Mouse (Mus musculus): Measurements from ENCODE around the gene Fam185a.

Fam185a gene

DNA sequence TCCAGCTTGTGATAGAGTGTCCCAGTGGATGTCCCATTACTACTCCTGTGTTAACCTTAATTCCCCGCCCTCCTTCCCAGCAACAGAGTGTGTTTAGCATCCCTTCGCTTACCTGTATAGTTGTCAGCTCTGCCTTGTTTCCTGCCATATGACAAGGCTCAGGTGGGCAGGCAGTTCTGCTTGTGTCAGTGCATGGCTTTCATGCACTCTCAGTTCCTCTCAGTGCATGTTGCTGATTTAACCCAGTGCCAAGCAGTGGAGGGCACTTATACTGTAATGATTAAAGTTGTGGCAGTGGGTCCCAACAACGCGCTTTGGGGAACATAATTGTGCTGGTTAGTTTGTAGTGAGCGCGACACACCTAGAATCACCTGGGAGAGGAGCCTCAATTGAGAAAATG, 1.9 kb downstream of the Fam185a start:
- no peak for DNase-seq (ENCODE audit: low spot score in 2 of 2)

DNA sequence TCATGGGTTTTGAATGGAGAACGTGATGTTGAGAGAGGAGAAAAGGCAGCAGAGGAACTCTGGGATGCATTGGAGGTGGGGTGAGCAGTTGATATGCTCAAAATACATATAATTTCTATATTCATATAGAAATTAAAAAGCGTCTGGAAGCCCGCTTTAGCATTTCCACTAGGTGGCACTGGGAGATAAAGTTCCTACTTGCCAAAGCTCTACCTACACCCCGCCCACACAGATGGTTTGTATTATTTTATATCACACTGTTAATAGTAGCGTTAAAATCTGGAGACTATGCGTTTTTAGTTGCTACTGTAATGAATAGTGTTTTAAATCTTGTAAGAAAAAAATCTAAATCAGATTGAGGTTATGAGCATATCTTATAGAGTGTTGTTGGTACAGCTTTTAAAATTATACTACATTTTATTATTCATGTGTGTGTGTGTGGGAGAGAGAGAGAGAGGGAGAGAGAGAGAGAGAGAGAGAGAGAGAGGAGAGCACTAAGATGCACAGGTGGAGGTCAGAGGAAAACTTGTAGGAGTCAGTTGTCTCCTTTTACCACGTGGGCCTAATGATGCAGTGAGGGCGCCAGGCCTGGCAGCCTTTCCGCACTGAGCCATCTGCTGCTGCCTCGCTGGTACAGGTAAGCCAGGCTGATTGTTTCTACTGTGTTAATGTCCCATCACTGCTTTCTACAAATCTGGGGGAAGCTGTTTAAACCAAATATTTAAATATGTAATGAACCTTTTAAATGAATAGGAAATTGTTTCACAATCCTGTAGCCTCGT, 9.6 kb downstream of the Fam185a start:
- no peak for DNase-seq (ENCODE audit: low spot score in 2 of 2)

DNA sequence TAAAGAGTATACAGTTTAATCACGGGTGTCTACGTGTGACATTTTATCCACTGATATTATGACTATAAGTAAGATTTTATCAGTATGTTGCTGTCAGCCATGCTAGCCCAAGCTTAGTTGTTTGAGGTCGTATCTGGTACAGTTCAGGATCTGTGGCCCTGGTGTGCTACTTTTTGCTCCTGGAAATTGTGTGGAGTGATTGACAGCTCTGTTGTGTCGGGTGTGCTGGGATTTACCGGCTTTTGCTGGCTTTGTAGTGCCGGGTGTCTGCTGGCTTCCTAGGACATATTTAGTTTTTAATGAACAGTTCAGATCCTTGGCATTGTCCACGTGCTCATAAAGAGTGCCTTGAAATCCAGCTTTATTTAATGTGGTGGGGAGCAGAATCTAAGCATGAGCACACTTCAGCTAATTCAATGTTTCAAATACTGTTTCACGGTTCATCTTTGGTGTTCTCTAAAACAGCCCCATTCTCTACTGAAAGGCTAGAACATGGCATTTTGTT, 11.8 kb downstream of the Fam185a start:
- DNase-seq (ENCODE audit: low spot score in 2 of 2) = no peak

DNA sequence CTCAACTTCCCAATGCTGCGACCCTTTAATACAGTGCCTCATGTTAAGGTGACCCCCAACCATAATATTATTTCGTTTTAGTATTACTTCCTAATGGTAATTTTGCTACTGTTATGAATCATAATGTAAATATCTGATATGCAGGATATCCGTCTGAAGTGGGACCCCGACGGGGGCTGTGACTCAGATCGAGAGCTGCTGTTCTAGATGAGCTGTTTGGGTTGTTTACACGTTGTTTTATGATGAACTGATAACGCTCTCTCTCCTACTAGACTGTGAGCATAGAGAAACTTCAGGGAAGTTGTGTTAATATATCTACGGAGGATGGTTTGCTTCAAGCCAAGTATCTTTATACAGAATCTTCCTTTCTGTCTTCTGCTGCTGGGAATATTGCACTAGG, 13.7 kb downstream of the Fam185a start:
- DNase-seq (ENCODE audit: low spot score in 2 of 2) = no peak

DNA sequence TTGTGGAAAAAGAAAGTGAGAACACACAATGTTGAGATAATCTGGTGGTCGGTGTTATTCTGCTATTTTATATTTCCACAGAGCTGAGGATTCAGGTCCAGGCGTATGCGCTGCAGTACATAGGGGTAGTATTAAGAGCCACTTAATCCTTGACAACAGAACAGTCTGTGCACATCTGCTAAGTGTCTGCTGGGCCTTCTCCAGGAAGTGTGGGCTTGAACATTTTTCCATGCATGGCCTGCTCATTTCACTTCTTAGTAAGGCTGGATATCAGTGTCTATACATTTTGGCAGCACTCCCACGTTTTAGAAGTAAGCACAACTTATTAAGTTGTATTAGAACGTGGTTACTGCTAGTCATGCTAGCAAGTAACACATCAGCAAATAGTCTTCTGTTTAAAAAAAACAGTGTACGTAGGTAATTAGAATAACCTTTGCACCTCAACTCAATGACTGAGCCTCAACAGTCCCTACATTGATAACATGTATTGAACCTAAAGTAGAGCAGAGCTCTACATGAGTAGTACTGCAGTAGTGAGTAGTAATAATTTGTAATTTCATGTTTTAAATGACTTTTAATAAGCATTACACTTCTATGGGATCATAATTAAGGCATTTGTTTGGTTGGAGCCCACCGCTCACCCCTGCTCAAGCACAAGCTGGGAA, 14.8 kb downstream of the Fam185a start:
- no peak for DNase-seq (ENCODE audit: low spot score in 2 of 2)

DNA sequence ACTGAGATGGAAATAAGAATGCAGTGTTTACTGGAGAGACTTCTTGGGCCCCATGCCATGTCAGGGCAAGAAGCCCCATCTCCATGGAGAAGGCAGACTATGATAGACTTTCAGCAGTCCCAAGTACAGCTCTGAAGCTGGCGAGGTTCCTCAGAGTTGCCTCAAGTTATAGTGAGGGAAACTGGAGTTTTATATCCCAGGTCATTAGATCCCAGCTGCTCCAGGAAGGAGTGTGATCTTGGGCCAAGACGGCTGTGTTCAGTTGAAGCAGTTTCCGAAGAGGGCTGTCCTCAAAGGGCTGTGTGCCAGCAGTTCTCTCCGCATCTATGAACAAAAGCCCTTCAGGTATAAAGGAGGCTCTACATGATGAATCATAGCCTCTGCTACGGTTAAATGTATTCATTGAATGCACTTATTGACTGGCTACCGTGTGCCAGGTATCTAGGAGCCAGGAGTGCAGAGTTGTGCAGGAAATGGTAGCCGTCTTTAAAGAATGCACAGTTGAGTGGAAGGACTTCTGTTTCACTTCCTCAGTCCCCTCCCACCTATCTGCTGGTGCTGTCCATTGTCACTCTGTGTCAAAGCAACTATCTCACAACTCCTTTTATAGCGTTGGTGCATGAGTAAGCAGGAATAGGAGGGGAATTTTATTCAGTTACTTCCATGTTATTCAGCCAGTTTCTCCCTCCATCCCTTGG, 16.2 kb downstream of the Fam185a start:
- no peak for DNase-seq (ENCODE audit: low spot score in 2 of 2)

DNA sequence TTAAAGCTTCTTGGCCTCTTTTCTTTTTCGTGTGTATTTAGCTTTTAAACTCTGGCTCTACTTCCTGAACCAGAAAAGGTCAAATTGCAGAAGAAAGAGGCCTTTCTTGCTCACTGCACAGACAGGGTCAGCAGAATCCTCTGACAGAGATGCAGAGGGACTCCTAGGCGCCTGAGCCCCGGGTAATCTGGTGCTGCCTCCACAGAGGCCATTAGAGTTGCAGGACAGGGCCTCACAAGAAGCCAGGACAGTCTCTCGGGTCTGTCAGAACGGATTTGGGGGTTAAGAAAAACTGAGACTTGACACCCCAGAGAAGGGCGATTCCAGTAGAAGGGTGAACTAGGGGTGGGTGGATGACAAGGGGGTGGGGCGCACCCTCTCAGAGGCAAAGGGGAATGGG, 42.6 kb downstream of the Fam185a start:
- DNase-seq (ENCODE audit: low spot score in 2 of 2) = no peak

DNA sequence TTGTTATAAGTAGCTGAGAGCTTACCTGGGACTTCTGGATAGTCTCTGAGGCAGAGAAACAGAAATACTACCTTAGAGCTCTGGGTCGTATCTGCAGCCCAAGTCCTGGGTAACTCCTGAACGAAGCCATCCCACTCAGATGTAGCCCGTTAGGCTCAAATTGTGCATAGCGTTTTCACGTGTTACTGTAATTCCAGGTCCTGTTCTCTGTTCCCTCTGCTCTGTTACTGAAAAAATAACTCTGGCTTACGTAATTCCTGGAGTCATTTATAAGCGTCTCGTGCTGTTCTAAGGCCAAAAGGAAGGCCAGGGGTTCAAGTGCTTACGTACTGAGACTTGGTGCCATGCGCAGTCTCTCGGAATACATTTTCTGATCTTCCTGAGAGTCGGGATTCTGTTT, 43.3 kb downstream of the Fam185a start:
- DNase-seq (ENCODE audit: low spot score in 2 of 2) = no peak

DNA sequence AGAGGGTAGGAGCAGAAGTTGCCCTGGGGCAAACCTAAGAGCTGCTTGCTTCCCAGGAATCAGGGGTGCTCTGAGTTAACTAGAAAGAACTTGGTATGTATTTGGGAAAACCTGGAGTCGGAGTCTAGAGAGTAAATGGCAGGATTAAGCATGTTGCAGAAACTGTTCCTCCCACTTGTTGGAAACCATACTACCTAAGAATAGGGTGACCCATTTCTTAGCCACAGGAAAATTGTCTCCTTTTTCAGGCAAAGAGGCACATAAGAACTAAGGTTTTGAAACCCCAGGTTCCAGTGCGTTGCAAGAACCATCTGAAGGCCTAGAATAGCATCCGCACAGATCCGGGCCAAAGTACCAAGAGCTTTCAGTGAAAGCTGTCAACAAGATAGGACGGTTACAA, 53.7 kb downstream of the Fam185a start:
- no peak for DNase-seq (ENCODE audit: low spot score in 2 of 2)

DNA sequence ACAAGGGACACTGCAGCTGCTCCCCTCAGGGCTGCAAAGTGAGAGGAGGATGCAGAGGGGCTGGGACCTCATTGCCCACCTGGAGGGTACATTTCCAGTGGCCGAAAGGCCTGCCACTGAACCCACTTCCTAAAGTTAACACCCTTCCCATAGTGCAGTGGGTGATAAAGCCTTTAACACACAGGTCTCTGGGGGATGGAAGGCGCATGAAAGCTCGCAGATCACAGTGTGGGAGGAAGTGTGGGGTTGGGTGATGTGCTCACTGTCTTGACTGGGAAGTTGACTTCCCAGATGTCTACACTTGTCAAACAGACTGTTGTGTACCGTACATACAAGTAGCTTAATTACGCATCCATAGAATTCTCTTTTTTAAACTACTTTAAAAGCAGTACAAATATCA, 55.0 kb downstream of the Fam185a start:
- no peak for DNase-seq (ENCODE audit: low spot score in 2 of 2)

DNA sequence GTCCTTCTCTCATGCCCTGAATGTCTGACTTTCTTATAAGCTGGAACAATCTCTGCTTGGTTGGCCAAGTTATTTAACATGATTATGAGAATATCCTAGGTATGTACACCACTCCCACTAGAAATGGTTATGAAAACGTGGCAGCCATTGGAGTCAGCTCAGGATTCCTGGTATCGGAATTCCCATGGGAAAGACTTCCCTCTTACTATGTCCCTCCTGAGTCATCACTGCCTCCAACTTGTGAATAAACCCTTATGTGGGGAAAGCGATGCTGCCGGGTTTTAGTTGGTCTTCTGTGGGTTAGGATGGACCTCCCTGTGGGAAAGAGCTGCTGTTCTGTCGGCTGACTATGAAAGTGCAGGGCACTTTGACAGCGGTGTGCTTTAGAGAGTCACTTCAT, 56.8 kb downstream of the Fam185a start:
- no peak for DNase-seq (ENCODE audit: low spot score in 2 of 2)

DNA sequence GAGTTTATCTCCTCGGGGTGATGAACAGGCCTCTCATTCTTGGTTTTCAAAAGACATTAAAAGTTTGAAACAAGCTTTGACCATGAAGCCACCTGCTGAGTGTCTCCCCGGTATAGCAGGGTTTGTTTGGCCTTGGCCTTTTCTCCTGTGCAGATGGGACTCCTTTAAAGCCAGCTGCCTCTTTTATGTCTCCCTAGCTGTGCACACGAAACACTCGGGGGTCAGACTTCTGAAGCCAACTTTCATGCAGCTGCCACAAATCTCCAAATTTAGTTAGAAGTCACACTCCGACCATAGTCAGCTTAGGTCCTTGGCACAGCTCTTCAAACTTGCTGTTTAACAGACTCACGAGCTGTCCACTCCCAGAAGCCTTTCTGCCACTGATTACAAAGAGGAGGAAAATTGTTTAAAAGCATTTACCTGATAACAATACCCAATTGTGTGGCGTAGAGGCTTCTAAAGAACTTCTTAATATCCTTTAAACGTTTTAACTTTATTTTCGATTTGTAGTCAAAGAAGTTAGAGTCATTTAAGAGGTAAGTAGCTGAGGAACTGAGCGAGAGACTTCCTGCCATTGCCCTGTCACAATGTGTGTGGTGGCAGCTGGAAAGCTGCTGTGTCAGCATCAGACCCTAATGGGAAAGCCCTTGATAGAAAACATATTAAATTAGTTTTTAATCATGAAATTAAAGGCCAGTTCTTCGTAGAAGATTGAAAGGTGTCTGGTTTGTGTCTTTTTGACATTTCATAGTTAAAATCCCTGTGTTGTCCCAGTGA, 57.9 kb downstream of the Fam185a start:
- DNase-seq (ENCODE audit: low spot score in 2 of 2) = no peak

DNA sequence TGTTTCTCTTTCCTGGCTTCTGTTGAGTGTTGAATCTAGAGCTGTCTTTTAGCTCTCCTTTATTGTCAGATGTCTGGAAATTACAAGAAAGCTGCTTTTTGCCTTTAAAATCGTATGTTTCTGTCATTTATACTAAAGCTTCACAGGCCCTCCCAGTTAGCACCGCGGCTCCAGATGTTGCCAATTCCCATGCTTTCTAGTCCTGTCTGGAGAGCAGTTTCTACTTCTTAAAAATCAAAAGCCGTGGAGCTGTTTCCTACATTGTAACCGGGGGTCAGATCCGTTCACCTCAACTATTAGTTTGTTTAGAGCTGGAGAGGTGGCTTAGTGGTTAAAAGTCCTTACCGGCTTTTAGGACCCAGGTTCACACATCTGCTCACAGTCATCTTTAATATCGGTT, 58.5 kb downstream of the Fam185a start:
- no peak for DNase-seq (ENCODE audit: low spot score in 2 of 2)

DNA sequence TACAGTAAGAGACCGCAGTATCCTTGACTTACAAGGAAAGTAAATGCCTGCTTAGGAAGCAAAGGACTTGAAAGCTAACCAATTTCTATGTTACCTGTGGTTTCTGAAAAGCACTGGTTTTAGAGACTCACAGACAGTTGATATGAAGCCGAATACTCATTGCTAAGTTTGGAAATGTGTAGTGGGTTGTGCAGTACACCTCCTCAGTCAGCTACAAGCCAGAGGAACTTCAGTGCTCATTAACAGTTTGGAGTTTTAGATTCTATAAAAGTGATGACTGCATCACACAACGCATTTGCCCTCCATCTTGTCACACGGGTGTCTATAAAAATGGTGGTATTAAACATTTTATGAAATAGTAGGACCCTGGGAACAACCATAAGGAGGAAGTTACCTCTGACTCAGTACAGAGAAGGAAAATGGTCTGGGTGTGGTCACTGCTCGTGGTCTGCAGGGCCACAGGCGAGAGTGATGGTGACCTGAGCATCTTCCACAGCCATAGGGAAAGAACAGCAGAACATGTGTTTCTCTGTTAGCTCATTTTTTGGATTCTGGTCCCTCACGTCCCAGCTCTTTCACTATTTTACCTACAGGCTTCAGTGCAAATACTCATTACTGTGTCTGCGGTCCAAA, 60.6 kb downstream of the Fam185a start:
- DNase-seq (ENCODE audit: low spot score in 2 of 2) = no peak

DNA sequence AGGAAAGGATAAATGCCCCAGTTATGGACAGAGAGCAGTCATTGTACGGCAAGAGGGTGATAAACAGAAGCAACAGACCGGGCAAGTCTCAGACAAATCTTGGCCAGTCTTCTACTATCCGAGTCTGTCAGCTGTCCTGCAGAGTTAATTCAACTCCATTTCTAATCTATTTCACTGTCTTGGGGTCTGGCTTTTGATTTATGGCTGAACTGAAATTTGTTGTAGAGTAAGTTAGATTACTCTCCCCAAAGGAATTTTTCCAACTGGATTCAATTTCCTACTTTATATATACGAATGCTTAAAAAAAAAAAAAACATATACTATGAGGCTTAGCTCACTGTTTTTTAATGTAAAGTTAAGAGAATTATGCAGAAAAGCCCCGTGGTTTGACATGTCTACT, 62.0 kb downstream of the Fam185a start:
- DNase-seq (ENCODE audit: low spot score in 2 of 2) = no peak

DNA sequence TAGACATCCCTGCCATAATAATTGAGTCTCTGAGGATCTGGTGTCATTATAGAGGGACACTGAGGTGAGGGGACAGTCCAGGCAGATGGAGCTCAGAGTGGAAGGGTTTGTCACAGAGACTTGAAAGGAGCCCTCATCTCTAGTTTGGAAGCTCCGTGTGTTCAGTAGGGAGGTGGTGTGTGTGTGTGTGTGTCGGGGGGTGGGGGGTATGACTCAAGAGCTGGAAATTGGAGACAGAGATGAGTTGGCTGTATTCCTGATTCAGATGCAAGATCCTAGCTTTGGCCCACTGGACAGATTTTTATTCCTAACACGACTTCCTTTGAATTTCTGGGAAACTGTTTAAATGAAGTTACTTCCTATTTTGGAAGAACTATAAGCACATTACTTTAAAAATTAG, 62.5 kb downstream of the Fam185a start:
- DNase-seq (ENCODE audit: low spot score in 2 of 2) = no peak

DNA sequence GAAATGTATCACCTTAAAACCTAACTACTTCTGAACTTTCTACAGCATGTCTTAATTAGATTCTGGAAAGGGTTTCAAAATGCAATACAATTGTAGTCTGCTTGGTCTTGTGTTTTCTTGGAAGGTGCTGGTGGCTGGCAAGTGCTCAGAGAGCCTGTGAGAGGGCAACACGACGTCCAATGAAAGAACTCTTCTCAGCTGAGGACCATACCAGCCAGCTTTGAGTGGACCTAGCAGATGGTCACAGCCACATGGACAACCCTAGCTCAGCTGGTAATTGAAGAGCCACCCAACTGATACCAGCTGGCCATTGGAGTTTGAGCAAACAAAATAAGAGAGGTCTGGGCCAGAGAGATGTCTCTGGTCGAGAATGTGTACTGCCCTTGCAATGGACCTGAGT, 63.0 kb downstream of the Fam185a start:
- no peak for DNase-seq (ENCODE audit: low spot score in 2 of 2)

DNA sequence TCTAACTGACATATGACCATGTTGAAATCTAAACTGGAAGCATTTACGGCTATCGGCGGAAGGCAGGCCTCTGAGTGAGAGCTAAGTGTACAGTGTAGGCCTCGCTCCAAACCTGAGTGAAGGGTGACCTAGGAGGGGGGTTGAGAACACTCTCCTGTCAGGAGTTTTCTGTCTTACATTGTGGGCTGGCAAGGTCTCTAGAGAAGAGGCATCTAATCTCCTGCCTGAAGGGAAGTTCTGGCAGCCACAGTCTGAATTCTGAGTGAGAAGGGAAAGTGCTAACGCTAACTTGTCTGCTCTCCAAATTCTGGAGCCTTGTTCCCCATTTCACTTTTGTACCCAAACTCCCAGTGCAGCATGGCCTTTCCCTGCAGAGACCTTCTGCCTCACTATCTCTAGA, 63.7 kb downstream of the Fam185a start:
- no peak for DNase-seq (ENCODE audit: low spot score in 2 of 2)

DNA sequence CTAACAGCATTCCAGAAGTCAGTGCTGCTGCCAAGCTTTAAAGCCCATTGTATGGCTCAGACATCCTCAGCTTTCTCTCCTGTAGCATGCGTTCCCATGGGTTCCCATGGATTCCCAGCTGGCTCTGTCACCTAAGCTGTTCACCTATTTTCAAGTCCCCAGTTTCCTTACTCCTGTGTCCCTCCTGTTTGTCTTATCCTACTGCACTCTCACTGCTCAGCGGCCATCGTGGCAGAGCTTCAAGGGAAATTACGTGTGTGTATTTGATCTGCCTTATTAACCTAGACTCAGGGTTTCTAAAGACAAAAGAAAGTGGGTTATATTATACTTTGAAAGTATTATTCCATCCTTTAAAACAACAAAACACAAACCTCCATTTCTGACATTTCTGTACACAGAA, 64.4 kb downstream of the Fam185a start:
- no peak for DNase-seq (ENCODE audit: low spot score in 2 of 2)

DNA sequence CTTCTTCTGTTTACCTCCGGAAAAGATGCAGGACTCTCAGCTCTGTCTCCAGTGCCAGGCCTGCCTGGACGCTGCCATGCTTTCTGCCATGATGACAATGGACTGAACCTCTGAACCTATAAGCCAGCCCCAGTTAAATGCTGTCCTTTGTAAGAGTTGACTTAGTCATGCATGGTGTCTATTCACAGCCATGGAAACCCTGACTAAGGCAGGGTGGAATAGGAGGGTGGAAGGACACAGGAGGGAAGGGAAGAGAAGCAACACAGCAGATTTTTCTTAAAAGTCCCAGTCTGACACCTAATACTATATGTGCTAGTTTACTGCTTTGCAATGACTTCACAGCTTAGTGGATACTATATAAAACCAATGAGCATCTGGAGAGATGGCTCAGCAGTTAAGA, 66.7 kb downstream of the Fam185a start:
- no peak for DNase-seq (ENCODE audit: low spot score in 2 of 2)

DNA sequence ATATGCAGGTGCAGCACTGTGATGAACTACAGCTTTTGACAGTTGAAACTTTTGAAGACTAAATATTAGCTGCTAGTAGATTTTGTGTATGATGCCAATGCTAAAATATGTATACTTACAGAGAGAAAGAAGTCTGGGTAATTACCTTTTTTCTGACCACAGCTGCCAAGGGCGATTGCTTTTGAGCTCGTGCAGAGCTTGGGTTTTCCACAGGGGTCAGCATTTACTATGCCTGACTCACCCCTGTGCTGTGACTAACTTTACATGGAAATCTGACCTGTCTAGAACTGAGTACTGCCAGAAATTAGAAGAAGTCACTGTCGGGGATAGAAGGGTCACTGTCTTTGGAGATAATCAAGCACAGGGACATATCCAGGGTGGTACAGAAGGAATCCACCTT, 67.5 kb downstream of the Fam185a start:
- no peak for DNase-seq (ENCODE audit: low spot score in 2 of 2)
